Mouse (Mus musculus): ENCODE data around the gene 3110070M22Rik. TPM values are rescaled to one million over a fixed set of nuclear protein-coding genes. Genes with fewer than 3 reads are reported as not detected.
"Not testable (repeated sequence)": the region's sequence is repeated elsewhere in the genome, so short reads cannot be mapped to it uniquely, and the experiment has no call there.

The 3110070M22Rik gene
- 1.3 and 2.1 TPM in 2 replicates for polyA plus RNA-seq (2015; fragmentation: Nextera tagmentation; extraction: Ambion mirVana)

DNA sequence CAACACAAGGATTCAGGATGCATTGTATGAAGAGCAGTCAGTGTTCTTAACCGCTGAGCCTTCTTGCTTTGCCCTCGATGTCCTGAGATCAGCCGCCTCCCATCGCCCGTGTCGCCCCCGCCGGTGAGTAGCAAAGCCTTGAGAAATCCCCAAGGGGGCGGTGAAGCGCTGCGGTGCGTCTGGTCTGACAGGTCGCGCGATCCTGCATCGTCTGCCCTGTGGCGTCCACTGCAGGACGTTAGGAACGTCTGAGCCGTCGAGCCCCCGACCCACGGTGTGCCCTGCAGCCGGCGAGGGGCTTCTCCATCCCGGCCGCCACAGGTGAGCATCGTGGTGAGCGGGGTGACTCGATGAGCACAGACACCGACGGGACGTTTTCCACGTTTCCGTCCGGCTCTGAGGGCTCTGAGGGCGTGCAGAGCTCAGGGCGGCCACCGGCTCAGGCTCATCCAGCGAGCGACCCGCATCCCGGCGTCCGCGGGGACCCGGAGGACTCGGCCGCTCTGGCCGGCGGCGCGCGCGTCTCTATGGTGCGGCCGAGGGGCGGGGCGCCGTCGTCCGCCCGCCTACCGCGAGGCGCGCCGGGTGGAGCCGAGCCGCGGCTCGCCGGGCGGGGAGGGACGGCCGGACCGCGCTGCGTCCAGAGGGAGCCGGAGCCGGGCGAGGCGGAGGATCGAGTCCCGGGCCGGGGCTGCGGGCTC, at the start of gene 3110070M22Rik, which contains the start of gene Tmem267:
Gene 3110070M22Rik, minus strand, starts transcription at position 504 of the 701 bp plus-strand sequence.
Gene Tmem267, plus strand, starts transcription at position 160 of the 701 bp plus-strand sequence.
- Histone ChIP-seq H3K4me2 (peak within 1 kb of the TSS; percentile 39), H3K9ac (peak within 1 kb of the TSS; percentile 26)
- ATAC-seq (ENCODE audit: low FRiP score, low read depth): no peak

DNA sequence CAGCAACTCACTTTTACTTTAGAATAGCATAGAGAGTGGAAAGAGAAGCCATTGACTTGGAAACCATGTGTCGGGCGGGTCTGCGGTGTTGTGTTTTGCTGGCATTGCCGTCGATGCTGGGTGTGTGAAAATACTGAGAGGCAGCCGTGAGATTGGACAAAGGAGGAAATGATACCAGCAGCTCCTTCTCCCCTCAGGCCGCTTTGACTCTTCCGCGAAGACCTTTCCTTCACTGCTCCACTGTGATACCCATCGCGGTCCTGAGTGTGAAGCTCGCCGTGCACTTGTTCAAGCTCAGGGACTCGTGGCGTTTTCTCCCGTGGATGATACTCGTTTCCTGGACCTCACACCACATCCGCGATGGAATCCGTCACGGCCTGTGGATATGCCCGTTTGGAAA, 6.8 kb upstream of the 3110070M22Rik start:
- not testable (repeated sequence) for H3K27me3 ChIP-seq; H3K4me1 ChIP-seq (replicated peaks); H3K36me3 ChIP-seq; H3K4me3 ChIP-seq; H3K27ac ChIP-seq (replicated peaks); H3K9ac ChIP-seq; H3K4me2 ChIP-seq
- H3K9me3 ChIP-seq: peaks cover 19% of the 10 kb centered on the region
- WGBS: 95% methylated on average over 13 of the region's 22 CpGs
- ATAC-seq (ENCODE audit: low FRiP score, low read depth): peak; percentile 40; the same call in 1 of the 2 replicates

More for the DNA sequence above, at the start of gene 3110070M22Rik, which contains the start of gene Tmem267:
- H3K4me3 ChIP-seq: no peak within 1 kb of the TSS
- peaks cover 16% of the 10 kb centered on the region for H3K9me3 ChIP-seq
- WGBS: 80% methylated on average over 86 of the region's 87 CpGs
- H3K36me3 ChIP-seq: peaks cover 32% of the 10 kb centered on the region
- no peaks in the 10 kb centered on the region for H3K27me3 ChIP-seq
- H3K27ac ChIP-seq (replicated peaks): peak within 1 kb of the TSS; percentile 58
- no peaks in the 10 kb centered on the region for H3K4me1 ChIP-seq (replicated peaks)

DNA sequence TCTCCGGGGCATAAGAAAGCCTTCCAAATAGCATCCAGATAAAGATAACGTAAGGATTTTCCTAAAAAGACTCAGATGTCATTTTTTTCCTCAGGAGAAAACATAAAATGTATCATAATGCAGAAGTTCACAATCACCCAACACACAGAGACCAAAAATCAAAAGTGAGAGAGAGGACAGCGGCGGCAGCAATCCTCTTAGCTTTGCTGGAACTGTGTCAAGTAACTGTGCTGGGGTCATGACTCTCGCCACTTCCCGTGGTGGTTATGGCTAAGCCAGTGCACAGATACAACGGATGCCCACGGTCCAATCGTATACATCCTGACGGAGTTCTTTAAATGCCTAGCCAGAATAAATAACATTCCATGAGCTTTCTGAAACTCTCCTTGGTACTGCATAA, 3.9 kb upstream of the 3110070M22Rik start:
- H3K4me1 ChIP-seq (replicated peaks); ATAC-seq (ENCODE audit: low FRiP score, low read depth); H3K27me3 ChIP-seq; H3K9ac ChIP-seq; H3K27ac ChIP-seq (replicated peaks); H3K4me2 ChIP-seq; H3K4me3 ChIP-seq; H3K36me3 ChIP-seq: not testable (repeated sequence)
- peaks cover 21% of the 10 kb centered on the region for H3K9me3 ChIP-seq
- 93% methylated on average over 10 of the region's 10 CpGs for WGBS

DNA sequence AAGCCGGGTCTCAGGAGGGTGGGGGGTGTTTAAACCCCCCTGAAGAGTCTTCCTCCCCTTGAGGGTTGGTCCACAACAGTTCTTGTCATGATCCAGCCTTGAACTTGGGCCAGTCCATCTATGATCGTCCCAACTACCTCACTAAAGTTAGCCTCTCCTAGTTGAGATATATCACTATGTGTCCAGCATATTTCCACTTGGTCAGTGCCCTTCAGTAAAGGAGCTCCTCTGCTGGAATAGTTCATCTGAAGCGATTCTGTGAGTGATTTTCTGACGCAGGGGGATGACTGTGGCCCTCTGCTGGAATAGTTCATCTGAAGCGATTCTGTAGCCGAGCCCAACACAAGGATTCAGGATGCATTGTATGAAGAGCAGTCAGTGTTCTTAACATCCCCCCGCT, 829 bp downstream of the 3110070M22Rik start:
- H3K4me2 ChIP-seq: peak overlapping the region; percentile 39

DNA sequence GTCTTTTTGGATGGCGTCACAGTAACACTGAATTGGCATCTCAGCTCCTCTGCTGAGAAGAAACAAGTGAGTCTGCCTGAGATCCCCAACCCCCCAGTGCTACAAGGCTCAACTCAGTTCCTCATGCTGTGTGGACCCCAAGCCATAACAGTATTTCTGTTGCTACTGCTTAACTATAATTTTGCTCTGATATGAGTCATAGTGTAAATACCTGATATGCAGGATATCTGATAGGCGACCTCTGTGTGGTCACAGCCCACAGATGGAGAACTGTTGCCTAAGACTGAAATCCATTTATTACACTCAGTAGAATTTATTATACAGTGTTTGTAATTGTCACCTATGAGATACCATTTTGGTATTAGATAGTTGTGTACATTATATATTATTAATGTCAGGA, 10.4 kb downstream of the 3110070M22Rik start:
- H3K4me1 ChIP-seq (replicated peaks): no peaks in the 10 kb centered on the region
- ATAC-seq (ENCODE audit: low FRiP score, low read depth): no peak
- no peaks in the 10 kb centered on the region for H3K27me3 ChIP-seq
- no peaks in the 10 kb centered on the region for H3K9me3 ChIP-seq
- peaks cover 64% of the 10 kb centered on the region for H3K36me3 ChIP-seq
- no peak overlapping the region for H3K4me3 ChIP-seq
- H3K27ac ChIP-seq (replicated peaks): no peak overlapping the region
- H3K4me2 ChIP-seq: no peak overlapping the region
- WGBS: 94% methylated on average over 2 of the region's 2 CpGs
- H3K9ac ChIP-seq: no peak overlapping the region

More for the DNA sequence above, 829 bp downstream of the 3110070M22Rik start:
- H3K4me1 ChIP-seq (replicated peaks): no peaks in the 10 kb centered on the region
- no peak for ATAC-seq (ENCODE audit: low FRiP score, low read depth)
- no peak overlapping the region for H3K9ac ChIP-seq
- peak overlapping the region; percentile 58; the same call in 1 of the 2 replicates for H3K27ac ChIP-seq (replicated peaks)
- 62% methylated on average over 7 of the region's 7 CpGs for WGBS
- no peak overlapping the region for H3K4me3 ChIP-seq
- no peaks in the 10 kb centered on the region for H3K27me3 ChIP-seq
- peaks cover 16% of the 10 kb centered on the region for H3K9me3 ChIP-seq
- H3K36me3 ChIP-seq: peaks cover 34% of the 10 kb centered on the region

- Histone ChIP-seq H3K9ac (no peak overlapping the region), H3K36me3 (peaks cover 72% of the 10 kb centered on the region), H3K4me2 (no peak overlapping the region), H3K4me3 (no peak overlapping the region), H3K27me3 (no peaks in the 10 kb centered on the region), H3K4me1 (replicated peaks) (no peaks in the 10 kb centered on the region), H3K9me3 (no peaks in the 10 kb centered on the region), H3K27ac (replicated peaks) (no peak overlapping the region)
- WGBS: 87% methylated on average over 9 of the region's 9 CpGs
- ATAC-seq (ENCODE audit: low FRiP score, low read depth): no peak
Measured at GRCm38 (mm10) chr13:119476631-119477030, 11.6 kb downstream of the 3110070M22Rik start.

DNA sequence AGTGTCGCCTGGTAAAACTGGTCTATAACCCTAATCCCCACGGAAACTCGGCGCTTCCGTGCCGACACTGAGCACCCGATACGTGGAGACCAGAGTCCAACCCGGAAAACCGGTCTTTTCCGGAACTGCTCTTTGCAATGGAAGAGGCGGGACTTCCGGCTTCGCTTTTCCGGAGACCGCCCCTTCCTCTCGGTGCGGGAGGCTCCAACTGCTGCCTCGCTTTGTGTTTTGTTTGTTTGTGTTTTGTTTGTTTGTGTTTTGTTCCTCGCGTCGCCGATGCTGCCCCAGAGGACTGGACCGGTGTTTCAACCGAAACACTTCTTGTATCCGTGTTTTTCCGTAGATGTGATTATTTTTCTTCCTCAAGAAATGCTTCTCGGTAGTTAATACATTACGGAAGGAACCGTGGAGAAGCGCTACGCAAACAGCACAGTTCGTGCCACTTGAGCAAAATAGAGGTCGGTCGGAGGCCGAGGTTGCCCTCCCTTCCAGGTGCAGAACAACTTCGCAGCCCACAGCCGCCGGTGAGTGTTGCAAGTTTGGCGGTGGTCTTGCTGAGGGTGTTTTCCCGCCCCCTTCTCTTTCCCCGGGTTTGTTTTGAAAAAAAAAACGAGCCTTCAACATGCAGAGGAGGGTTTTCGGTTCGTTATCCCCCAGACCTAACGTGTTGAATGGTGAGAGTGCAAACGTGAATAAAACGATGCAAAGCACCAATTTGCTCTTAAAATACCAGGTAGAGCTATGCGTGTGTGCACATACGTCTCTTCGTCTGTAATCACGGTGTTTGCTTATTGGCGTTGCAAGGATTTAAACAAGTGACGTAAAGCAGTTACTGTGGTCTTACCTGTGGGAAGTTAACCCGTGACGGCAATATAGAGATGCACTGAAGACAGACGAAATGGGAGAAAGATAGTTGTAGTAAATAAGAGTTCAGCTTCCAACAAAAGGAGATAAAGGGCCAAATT, 25.3 kb downstream of the 3110070M22Rik start, which contains the start of gene 4833420G17Rik:
Gene 4833420G17Rik, plus strand, starts transcription at position 173 of the 965 bp plus-strand sequence.
- 7% methylated on average over 57 of the region's 57 CpGs for WGBS
- peak within 1 kb of the TSS; percentile 79 for H3K4me3 ChIP-seq

DNA sequence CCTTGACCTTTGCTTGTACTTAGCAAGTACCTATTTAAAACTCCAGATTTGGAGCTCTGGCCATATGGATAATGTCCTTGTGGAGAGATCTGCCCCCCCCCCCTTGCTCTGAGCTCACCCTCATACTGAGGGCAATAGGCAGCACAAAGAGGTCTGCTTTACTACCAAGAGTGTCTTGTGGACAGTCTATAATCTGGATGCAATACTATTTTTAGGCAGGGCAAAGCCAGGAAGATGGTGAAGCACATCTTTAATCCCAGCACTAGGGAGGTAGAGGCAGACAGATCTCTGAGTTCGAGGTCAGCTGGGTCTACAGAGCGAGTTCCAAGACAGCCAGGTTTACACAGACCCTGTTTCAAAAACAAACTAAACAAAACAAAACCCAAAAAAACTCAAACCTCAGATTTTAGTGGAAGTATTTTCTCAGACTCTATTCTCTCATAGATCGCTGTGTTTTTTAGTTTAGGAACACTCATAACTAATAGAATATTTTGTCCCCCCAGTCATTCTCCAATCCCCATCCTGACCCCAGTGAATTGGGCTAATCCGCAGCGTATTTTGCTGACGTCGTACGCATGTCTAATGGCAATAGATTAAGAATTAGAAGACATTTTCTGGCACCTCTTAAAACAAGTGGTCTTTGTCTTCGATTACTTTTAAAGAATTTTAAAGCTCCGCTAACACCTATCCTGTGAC, 26.1 kb downstream of the 3110070M22Rik start:
- Histone ChIP-seq H3K36me3 (peaks cover 22% of the 10 kb centered on the region), H3K27ac (replicated peaks) (peak overlapping the region; percentile 86), H3K4me3 (peak overlapping the region; percentile 79), H3K9me3 (no peaks in the 10 kb centered on the region), H3K4me1 (replicated peaks) (peaks cover 28% of the 10 kb centered on the region), H3K4me2 (peak overlapping the region; percentile 77), H3K27me3 (no peaks in the 10 kb centered on the region), H3K9ac (peak overlapping the region; percentile 67)
- ATAC-seq (ENCODE audit: low FRiP score, low read depth): peak; percentile 71
- 9% methylated on average over 10 of the region's 10 CpGs for WGBS

More for the DNA sequence above, 25.3 kb downstream of the 3110070M22Rik start, which contains the start of gene 4833420G17Rik:
- peaks cover 27% of the 10 kb centered on the region for H3K36me3 ChIP-seq
- no peaks in the 10 kb centered on the region for H3K9me3 ChIP-seq
- peak within 1 kb of the TSS; percentile 77 for H3K4me2 ChIP-seq
- peak within 1 kb of the TSS; percentile 67 for H3K9ac ChIP-seq
- H3K27ac ChIP-seq (replicated peaks): peak within 1 kb of the TSS; percentile 86
- H3K27me3 ChIP-seq: no peaks in the 10 kb centered on the region
- peaks cover 28% of the 10 kb centered on the region for H3K4me1 ChIP-seq (replicated peaks)
- ATAC-seq (ENCODE audit: low FRiP score, low read depth): peak; percentile 95

- ATAC-seq (ENCODE audit: low FRiP score, low read depth): no peak
- Histone ChIP-seq H3K27ac (replicated peaks) (no peak overlapping the region), H3K9me3 (no peaks in the 10 kb centered on the region), H3K4me1 (replicated peaks) (no peaks in the 10 kb centered on the region), H3K4me3 (no peak overlapping the region), H3K36me3 (peaks cover 43% of the 10 kb centered on the region), H3K27me3 (no peaks in the 10 kb centered on the region), H3K4me2 (no peak overlapping the region), H3K9ac (no peak overlapping the region)
- WGBS: 95% methylated on average over 7 of the region's 7 CpGs
Measured at GRCm38 (mm10) chr13:119456342-119456741, 31.8 kb downstream of the 3110070M22Rik start.

GRCm38 (mm10) chr13:119455082-119455481, 33.1 kb downstream of the 3110070M22Rik start:
- Histone ChIP-seq H3K4me2 (no peak overlapping the region), H3K4me1 (replicated peaks) (no peaks in the 10 kb centered on the region), H3K9ac (no peak overlapping the region), H3K9me3 (no peaks in the 10 kb centered on the region), H3K27ac (replicated peaks) (no peak overlapping the region), H3K36me3 (peaks cover 55% of the 10 kb centered on the region), H3K27me3 (no peaks in the 10 kb centered on the region), H3K4me3 (no peak overlapping the region)
- no peak for ATAC-seq (ENCODE audit: low FRiP score, low read depth)

DNA sequence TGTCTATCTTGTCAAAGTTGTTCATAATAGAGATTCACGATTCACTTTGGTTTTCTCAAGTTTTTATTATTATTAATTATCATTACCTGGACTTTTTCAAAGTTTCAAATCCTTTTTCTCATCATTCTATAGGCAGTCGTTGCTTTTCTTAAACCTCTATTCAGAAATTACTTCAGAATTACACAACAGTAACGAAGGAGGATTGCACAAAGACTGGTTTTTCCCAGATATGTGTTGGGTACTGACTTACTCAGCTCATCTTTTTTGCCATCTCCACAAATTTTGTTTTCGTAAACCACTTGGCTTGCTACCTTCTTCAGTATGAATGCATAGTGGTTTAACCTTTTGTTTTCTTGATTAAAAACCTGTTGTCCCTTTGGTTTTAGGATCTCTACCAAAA, 34.6 kb downstream of the 3110070M22Rik start:
- Histone ChIP-seq H3K4me2 (no peak overlapping the region), H3K9ac (no peak overlapping the region), H3K36me3 (peaks cover 55% of the 10 kb centered on the region), H3K4me1 (replicated peaks) (no peaks in the 10 kb centered on the region), H3K9me3 (no peaks in the 10 kb centered on the region), H3K4me3 (no peak overlapping the region), H3K27me3 (no peaks in the 10 kb centered on the region), H3K27ac (replicated peaks) (no peak overlapping the region)
- ATAC-seq (ENCODE audit: low FRiP score, low read depth): no peak
- WGBS: 94% methylated on average over 4 of the region's 4 CpGs

All from hindbrain, embryonic 15.5 days (tissue).